Mouse (Mus musculus): ENCODE data around the gene Slc9a9. TPM values are rescaled to one million over a fixed set of nuclear protein-coding genes. Genes with fewer than 3 reads are reported as not detected.
"Not testable (repeated sequence)": the region's sequence is repeated elsewhere in the genome, so short reads cannot be mapped to it uniquely, and the experiment has no call there.

Gene Slc9a9
- polyA plus RNA-seq (2015; fragmentation: Nextera tagmentation; extraction: Ambion mirVana): 5.6 and 6.1 TPM in 2 replicates

DNA sequence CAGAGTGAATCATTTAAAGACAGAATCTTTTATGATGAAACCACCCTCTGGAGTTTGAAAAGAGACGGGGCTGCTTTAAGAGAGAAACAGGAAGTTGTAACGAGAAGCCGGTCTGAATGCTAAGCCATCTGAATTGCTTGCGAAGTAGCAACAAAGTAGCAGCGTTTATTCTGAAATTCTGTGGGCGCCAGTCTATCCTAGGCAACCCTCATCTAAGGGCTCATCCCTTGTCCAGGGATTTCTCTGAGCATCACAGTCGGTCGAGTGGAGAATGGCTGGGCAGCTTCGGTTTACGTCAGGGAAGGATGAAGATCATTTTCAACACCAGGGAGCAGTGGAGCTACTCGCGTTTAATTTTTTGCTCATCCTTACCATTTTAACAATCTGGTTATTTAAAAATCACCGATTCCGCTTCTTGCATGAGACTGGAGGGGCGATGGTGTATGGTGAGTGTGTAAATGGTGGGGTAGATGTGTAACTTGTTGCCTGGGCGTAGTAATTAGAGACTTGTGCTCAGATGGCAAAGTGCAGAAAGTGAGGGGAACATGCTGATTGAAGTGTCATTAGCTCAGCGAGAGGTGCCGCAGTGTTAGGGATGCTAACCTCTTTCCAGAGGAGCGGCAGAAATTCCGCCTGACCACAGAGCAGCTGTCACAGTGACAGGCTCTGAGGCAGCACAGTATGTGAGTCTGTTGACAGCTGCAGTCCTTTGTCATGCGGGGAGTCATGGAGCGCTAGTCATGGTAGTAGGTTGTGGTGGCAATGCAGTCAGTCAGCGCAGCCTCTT is at the start of gene Slc9a9:
TSS of gene Slc9a9 (plus strand) at position 119 of the 787 bp plus-strand sequence.
- Histone ChIP-seq H3K27me3 (no peaks in the 10 kb centered on the region), H3K4me2 (replicated peaks) (peak within 1 kb of the TSS; percentile 80), H3K4me3 (replicated peaks) (peak within 1 kb of the TSS; percentile 59), H3K9ac (replicated peaks) (peak within 1 kb of the TSS; percentile 70), H3K27ac (peak within 1 kb of the TSS; percentile 79), H3K36me3 (no peaks in the 10 kb centered on the region), H3K4me1 (replicated peaks) (peaks cover 23% of the 10 kb centered on the region; the same call in 1 of the 2 replicates), H3K9me3 (no peaks in the 10 kb centered on the region)
- ATAC-seq: peak; percentile 97
- WGBS: 1% methylated on average over 23 of the region's 23 CpGs

DNA sequence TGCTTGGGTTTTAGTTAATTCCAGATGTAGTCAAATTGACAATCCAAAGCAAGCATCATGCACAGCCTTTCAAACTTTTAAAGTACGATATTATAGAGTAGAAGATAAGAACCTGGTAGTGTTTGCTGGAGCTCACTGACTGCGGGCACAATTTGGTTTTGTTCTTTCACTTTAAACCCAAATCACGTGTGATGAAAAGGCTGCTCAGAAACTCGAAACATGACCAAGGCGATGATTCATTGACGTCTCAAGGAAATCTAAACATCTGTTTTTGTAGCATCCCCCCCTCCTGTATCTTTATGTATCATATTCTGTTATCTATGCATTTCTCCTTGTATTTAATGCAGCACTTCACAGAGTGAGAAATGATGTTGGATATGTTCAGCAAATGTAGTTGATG is 49.4 kb upstream of the Slc9a9 start:
- Histone ChIP-seq H3K36me3 (no peaks in the 10 kb centered on the region), H3K9me3 (no peaks in the 10 kb centered on the region), H3K4me3 (replicated peaks) (no peak overlapping the region), H3K9ac (replicated peaks) (no peak overlapping the region), H3K4me1 (replicated peaks) (no peaks in the 10 kb centered on the region), H3K4me2 (replicated peaks) (no peak overlapping the region), H3K27me3 (no peaks in the 10 kb centered on the region), H3K27ac (no peak overlapping the region)
- WGBS: 93% methylated on average over 6 of the region's 6 CpGs
- no peak for ATAC-seq

DNA sequence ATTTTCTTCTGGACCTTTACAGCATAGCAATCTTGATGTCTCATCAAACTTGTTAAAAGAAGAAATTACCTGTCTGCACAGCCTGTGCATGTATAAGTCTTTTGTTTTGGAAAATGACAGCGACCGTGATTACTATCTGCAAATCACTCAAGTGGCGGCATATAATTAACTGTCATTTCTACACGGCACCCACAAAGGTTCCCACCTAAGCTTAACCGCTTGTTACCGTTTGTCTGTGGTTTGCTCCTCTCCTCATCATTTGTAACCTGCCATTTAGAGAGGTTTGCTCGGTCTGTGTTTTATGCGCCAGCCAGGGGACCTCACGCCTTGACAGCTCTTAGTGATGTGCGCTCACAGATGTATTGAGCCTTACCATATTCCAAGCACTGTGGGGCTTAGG is 48.9 kb upstream of the Slc9a9 start:
- H3K27ac ChIP-seq: no peak overlapping the region
- H3K27me3 ChIP-seq: no peaks in the 10 kb centered on the region

DNA sequence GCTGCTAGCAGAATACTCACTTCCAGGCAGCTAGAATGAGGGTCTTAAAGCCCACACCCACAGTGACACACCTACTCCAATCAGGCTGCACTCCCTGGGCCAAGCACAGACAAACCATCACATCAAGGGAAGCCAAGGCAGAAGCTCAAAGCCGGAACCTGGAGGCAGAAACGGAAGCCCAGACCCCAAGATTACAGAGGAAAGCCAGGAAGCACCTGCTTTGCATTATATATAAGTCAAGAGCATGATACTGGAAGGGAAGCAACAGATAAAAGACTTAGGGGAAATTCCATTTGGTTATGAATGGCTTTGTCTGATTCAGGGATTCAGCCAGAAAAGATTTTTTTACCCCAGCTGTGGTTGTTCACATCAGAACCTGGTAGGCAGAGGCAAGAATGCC is 47.8 kb upstream of the Slc9a9 start:
- no peaks in the 10 kb centered on the region for H3K4me1 ChIP-seq (replicated peaks)
- H3K4me2 ChIP-seq (replicated peaks): no peak overlapping the region
- no peaks in the 10 kb centered on the region for H3K36me3 ChIP-seq
- 72% methylated on average over 2 of the region's 2 CpGs for WGBS
- no peak for ATAC-seq
- H3K27ac ChIP-seq: no peak overlapping the region
- H3K4me3 ChIP-seq (replicated peaks): no peak overlapping the region
- H3K9me3 ChIP-seq: no peaks in the 10 kb centered on the region
- H3K9ac ChIP-seq (replicated peaks): no peak overlapping the region
- H3K27me3 ChIP-seq: no peaks in the 10 kb centered on the region

More for the DNA sequence above, 48.9 kb upstream of the Slc9a9 start:
- no peaks in the 10 kb centered on the region for H3K9me3 ChIP-seq
- no peak overlapping the region for H3K4me2 ChIP-seq (replicated peaks)
- WGBS: 82% methylated on average over 10 of the region's 10 CpGs
- H3K36me3 ChIP-seq: no peaks in the 10 kb centered on the region
- no peak overlapping the region for H3K9ac ChIP-seq (replicated peaks)
- no peaks in the 10 kb centered on the region for H3K4me1 ChIP-seq (replicated peaks)
- ATAC-seq: 0 out of 2 replicates have a peak, but pooled peaks have one; percentile 50
- no peak overlapping the region for H3K4me3 ChIP-seq (replicated peaks)

DNA sequence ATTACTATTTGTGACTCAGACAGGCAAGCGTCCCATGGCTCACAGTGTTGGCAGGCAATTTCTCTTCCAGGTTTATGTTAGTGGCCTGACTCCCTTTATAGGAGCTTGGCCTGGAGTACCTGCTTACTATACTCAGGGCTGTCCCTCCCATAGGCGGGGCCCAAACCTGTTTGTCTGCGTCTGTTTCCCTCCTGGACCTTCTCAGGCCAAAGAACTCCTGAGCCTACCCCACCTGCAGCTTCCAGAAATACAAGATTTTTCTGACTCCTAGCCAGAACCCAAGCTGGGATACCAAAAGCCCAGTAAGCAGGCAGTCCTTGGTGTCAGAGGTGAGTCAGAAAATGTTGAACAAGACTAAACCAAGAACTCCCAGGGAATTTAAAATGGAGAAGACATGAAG is 43.0 kb upstream of the Slc9a9 start:
- 89% methylated on average over 3 of the region's 3 CpGs for WGBS

DNA sequence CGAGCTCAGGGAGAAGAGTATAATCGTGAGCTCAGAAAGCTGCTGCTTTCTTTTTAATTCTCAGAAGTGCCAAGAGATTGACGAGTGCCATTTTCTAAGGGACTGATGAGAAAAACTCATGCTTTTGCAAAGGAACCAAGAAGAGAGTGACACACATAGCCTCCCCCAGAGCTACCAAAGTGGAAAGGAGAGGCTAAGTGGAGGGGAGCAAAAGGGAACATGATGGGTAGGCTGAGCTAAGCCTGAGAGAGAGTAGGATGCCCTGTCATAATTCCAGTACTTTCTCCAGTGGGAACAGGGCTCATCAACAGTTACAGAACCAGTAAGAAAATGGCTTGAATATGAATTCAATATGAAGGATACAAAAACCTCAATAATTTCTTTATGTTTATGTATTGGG is 40.8 kb upstream of the Slc9a9 start:
- Histone ChIP-seq H3K27ac (no peak overlapping the region), H3K36me3 (no peaks in the 10 kb centered on the region), H3K27me3 (no peaks in the 10 kb centered on the region), H3K4me2 (replicated peaks) (no peak overlapping the region), H3K9ac (replicated peaks) (no peak overlapping the region), H3K4me1 (replicated peaks) (no peaks in the 10 kb centered on the region), H3K4me3 (replicated peaks) (no peak overlapping the region), H3K9me3 (peaks cover 7% of the 10 kb centered on the region; the same call in 1 of the 2 replicates)
- 83% methylated on average over 3 of the region's 3 CpGs for WGBS
- ATAC-seq: no peak

More for the DNA sequence above, 43.0 kb upstream of the Slc9a9 start:
- H3K9me3 ChIP-seq: peaks cover 7% of the 10 kb centered on the region; the same call in 1 of the 2 replicates
- H3K4me2 ChIP-seq (replicated peaks): no peak overlapping the region
- no peaks in the 10 kb centered on the region for H3K4me1 ChIP-seq (replicated peaks)
- H3K36me3 ChIP-seq: no peaks in the 10 kb centered on the region
- H3K9ac ChIP-seq (replicated peaks): no peak overlapping the region
- H3K4me3 ChIP-seq (replicated peaks): no peak overlapping the region
- no peak overlapping the region for H3K27ac ChIP-seq
- no peaks in the 10 kb centered on the region for H3K27me3 ChIP-seq
- no peak for ATAC-seq

DNA sequence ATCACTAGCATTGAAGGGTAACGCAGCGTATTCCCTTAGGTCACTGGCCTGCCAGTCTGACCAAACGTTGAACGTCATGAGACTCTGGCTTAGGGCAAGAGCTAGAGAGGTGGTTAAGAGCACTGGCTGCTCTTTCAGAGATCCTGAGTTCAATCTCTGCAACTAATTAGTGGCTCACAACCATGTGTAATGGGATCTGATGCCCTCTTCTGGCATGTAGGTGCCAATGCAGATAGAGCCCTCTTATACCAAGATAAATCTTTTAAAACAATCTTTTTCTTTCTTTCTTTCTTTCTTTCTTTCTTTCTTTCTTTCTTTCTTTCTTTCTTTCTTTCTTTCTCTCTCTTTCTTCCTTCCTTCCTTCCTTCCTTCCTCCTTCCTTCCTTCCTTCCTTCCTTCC is 35.4 kb upstream of the Slc9a9 start:
- not testable (repeated sequence) for H3K27me3 ChIP-seq; H3K4me2 ChIP-seq (replicated peaks); H3K9ac ChIP-seq (replicated peaks); H3K9me3 ChIP-seq; ATAC-seq; H3K27ac ChIP-seq; H3K36me3 ChIP-seq; H3K4me1 ChIP-seq (replicated peaks); H3K4me3 ChIP-seq (replicated peaks)
- 91% methylated on average over 4 of the region's 4 CpGs for whole genome bisulfite sequencing

DNA sequence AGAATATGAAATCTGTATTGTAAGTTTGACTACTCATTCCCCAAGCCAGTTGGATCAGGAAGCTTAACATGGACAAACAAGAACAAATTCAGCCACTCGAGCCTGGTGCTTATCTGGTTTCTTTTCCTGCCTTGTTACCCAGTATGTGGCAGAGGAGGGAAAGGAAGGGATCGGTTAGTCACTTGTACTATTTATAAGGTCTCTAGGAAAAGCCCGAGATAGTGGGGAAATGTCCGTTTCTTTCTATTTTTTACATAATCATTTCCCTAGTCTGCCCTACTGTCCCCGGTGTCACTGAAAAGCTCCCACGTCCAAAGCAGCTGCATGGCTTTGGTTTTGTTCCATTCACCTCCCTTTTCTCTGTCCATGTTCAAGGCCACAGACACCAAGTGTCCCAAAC is 24.1 kb upstream of the Slc9a9 start:
- H3K27me3 ChIP-seq: no peaks in the 10 kb centered on the region
- ATAC-seq: no peak
- no peaks in the 10 kb centered on the region for H3K9me3 ChIP-seq
- H3K27ac ChIP-seq: no peak overlapping the region
- no peak overlapping the region for H3K9ac ChIP-seq (replicated peaks)
- H3K4me3 ChIP-seq (replicated peaks): no peak overlapping the region
- no peaks in the 10 kb centered on the region for H3K36me3 ChIP-seq
- 84% methylated on average over 6 of the region's 6 CpGs for WGBS
- no peaks in the 10 kb centered on the region for H3K4me1 ChIP-seq (replicated peaks)
- H3K4me2 ChIP-seq (replicated peaks): no peak overlapping the region

DNA sequence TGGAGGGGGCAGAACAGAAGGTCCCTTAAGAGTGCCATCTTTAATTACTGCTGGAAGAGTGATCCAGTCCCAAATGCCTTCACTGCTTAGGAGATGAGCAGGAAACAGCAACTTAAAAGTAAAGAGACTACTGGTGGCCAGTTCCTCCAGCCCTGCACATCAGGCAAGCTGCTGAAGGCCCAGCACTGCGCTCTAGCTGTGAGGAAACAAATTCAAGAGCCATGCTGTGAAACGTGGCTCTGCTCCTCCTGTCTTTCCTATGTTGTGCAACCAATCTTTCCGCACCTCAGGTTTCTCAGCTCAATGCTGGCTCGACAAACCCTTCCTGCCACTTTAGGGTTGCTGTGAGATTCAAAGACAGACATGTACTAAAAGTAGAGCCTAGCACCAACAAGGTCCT is 22.3 kb upstream of the Slc9a9 start:
- Histone ChIP-seq H3K9me3 (no peaks in the 10 kb centered on the region), H3K4me3 (replicated peaks) (no peak overlapping the region), H3K36me3 (no peaks in the 10 kb centered on the region), H3K27me3 (no peaks in the 10 kb centered on the region), H3K4me2 (replicated peaks) (no peak overlapping the region), H3K27ac (no peak overlapping the region), H3K9ac (replicated peaks) (no peak overlapping the region), H3K4me1 (replicated peaks) (no peaks in the 10 kb centered on the region)
- ATAC-seq: no peak
- 82% methylated on average over 4 of the region's 4 CpGs for WGBS

DNA sequence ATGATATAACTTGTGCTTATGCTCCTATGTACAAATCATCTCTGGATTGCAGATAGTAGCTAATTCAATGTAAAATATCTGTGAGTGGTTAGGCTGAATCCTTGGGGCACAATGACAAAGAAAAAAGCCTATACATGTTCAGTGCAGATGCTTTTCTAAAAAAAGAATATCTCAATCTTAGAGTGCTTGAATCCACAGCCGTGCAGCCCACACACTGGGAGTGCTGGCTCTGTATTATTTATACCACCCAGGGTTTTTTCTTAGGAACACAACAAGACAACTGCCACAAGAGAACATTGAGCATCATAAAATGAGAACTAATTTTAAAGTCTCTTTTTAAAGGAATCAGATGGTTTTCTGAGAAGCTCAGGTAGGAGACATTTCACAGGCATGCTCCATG is 19.7 kb upstream of the Slc9a9 start:
- Histone ChIP-seq H3K36me3 (no peaks in the 10 kb centered on the region), H3K4me1 (replicated peaks) (no peaks in the 10 kb centered on the region), H3K27me3 (no peaks in the 10 kb centered on the region), H3K27ac (no peak overlapping the region), H3K4me2 (replicated peaks) (no peak overlapping the region), H3K4me3 (replicated peaks) (no peak overlapping the region), H3K9ac (replicated peaks) (no peak overlapping the region), H3K9me3 (no peaks in the 10 kb centered on the region)
- WGBS: 65% methylated on average over 1 of the region's 1 CpGs
- no peak for ATAC-seq

DNA sequence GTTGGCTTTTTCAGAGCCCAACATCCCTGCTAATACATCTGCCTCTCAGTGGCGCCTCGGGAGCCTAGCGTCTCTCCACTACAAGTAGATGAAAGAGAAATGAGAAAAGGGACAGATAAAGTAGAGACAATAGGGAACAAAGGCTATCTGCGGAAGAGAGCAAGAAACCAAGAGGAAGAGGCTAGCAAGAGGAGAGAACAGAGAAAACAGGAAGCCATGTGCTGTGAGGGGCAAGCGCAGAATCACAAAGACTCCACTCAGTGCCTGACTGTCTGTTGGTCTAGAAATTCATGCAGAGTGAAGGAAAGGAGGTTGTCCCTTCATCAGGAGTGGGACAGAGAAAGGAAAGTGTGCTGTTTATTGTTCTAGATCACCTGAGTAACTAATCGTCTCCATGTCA is 16.5 kb upstream of the Slc9a9 start:
- H3K9me3 ChIP-seq: no peaks in the 10 kb centered on the region
- no peak for ATAC-seq
- WGBS: 83% methylated on average over 6 of the region's 6 CpGs
- H3K36me3 ChIP-seq: no peaks in the 10 kb centered on the region
- no peak overlapping the region for H3K4me3 ChIP-seq (replicated peaks)
- no peaks in the 10 kb centered on the region for H3K4me1 ChIP-seq (replicated peaks)
- no peak overlapping the region for H3K27ac ChIP-seq
- no peak overlapping the region for H3K4me2 ChIP-seq (replicated peaks)
- H3K27me3 ChIP-seq: no peaks in the 10 kb centered on the region
- H3K9ac ChIP-seq (replicated peaks): no peak overlapping the region

DNA sequence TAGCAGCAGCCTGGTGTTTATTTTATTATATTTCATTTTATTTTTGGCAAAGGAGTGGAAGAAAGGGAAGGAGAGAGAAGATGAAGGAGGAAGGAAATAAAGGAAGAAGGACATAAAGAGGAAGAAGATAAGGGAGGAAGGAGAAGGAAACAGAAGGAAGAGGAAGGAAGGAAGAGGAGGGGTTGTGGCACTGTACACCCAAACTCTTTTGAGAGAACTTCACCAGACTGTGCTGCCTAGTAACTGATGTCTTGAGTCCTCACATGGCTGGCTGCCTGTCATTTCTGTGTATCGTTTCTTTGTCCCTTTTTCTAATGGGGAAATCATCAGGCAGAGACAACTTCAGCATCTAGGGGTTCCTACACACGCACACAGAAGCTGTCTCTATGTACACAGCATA is 15.9 kb upstream of the Slc9a9 start:
- H3K4me1 ChIP-seq (replicated peaks): no peaks in the 10 kb centered on the region
- H3K9me3 ChIP-seq: no peaks in the 10 kb centered on the region
- WGBS: 87% methylated on average over 2 of the region's 2 CpGs
- H3K4me3 ChIP-seq (replicated peaks): no peak overlapping the region
- no peaks in the 10 kb centered on the region for H3K36me3 ChIP-seq
- no peak overlapping the region for H3K9ac ChIP-seq (replicated peaks)
- ATAC-seq: no peak
- no peak overlapping the region for H3K27ac ChIP-seq
- no peak overlapping the region for H3K4me2 ChIP-seq (replicated peaks)
- no peaks in the 10 kb centered on the region for H3K27me3 ChIP-seq

DNA sequence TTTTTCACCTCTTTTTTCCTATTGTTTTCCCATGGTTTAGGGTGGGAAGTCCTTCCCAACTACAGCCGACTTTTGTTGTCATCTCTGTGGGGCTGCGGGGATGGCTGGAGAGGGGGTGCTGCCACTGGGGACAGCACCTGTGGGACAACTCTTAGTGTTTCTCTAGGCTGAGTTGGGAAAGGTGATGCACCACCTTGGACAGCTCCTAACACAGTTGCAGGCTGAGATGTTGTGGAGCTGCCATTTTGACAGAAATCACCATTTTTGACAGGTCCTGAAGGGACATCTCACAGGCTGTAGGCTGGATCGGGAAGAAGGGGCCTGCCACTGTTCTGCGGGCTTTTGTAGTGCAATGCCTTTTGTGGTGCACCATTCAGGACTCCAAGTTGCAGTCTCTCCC is 13.4 kb upstream of the Slc9a9 start:
- no peaks in the 10 kb centered on the region for H3K27me3 ChIP-seq
- H3K4me3 ChIP-seq (replicated peaks): no peak overlapping the region

More for the DNA sequence above, 13.4 kb upstream of the Slc9a9 start:
- whole genome bisulfite sequencing: 86% methylated on average over 4 of the region's 4 CpGs
- Histone ChIP-seq H3K9me3 (no peaks in the 10 kb centered on the region), H3K4me1 (replicated peaks) (no peaks in the 10 kb centered on the region), H3K27ac (no peak overlapping the region), H3K4me2 (replicated peaks) (no peak overlapping the region), H3K36me3 (no peaks in the 10 kb centered on the region), H3K9ac (replicated peaks) (no peak overlapping the region)
- no peak for ATAC-seq
